Mouse (Mus musculus): ENCODE data around the gene Zfr2. TPM values are rescaled to one million over a fixed set of nuclear protein-coding genes. Genes with fewer than 3 reads are reported as not detected.

The Zfr2 gene
- polyA plus RNA-seq, 1 experiment from 2014 or later: 10.0 TPM

- Histone ChIP-seq H3K9me3 (no peaks in the 10 kb centered on the region), H3K4me2 (peak overlapping the region; percentile 62; the same call in 1 of the 2 replicates), H3K4me1 (peaks cover 28% of the 10 kb centered on the region), H3K27ac (no peak overlapping the region), H3K9ac (no peak overlapping the region; the same call in 1 of the 2 replicates), H3K27me3 (peaks cover 48% of the 10 kb centered on the region), H3K36me3 (replicated peaks) (no peaks in the 10 kb centered on the region), H3K4me3 (replicated peaks) (peak overlapping the region; percentile 46; the same call in 1 of the 2 replicates)
- 14% methylated on average over 17 of the region's 17 CpGs for WGBS
- no peak for ATAC-seq (ENCODE audit: low FRiP score)
Observed at GRCm38 (mm10) chr10:81284719-81285118, 51.8 kb downstream of the Zfr2 start.

- H3K27me3 ChIP-seq: peaks cover 54% of the 10 kb centered on the region
- no peaks in the 10 kb centered on the region for H3K36me3 ChIP-seq (replicated peaks)
- peaks cover 33% of the 10 kb centered on the region for H3K4me1 ChIP-seq
- H3K9ac ChIP-seq: peak overlapping the region; percentile 49
- H3K4me2 ChIP-seq: peak overlapping the region; percentile 62
- H3K27ac ChIP-seq: no peak overlapping the region
- H3K9me3 ChIP-seq: no peaks in the 10 kb centered on the region
- ATAC-seq (ENCODE audit: low FRiP score): peak; percentile 82
- WGBS: 2% methylated on average over 54 of the region's 54 CpGs
- peak overlapping the region; percentile 46 for H3K4me3 ChIP-seq (replicated peaks)
Observed at GRCm38 (mm10) chr10:81285694-81286450, 52.9 kb downstream of the Zfr2 start.

GRCm38 (mm10) chr10:81286586-81286985, 53.6 kb downstream of the Zfr2 start:
- H3K4me3 ChIP-seq (replicated peaks): peak overlapping the region; percentile 46; the same call in 1 of the 2 replicates
- no peak overlapping the region for H3K27ac ChIP-seq
- no peaks in the 10 kb centered on the region for H3K36me3 ChIP-seq (replicated peaks)
- WGBS: 55% methylated on average over 6 of the region's 6 CpGs
- no peak overlapping the region for H3K4me2 ChIP-seq
- H3K27me3 ChIP-seq: peaks cover 61% of the 10 kb centered on the region
- no peaks in the 10 kb centered on the region for H3K9me3 ChIP-seq
- ATAC-seq (ENCODE audit: low FRiP score): no peak
- no peak overlapping the region for H3K9ac ChIP-seq
- H3K4me1 ChIP-seq: peaks cover 38% of the 10 kb centered on the region

- Histone ChIP-seq H3K9me3 (no peaks in the 10 kb centered on the region), H3K4me2 (no peak overlapping the region), H3K9ac (no peak overlapping the region), H3K36me3 (replicated peaks) (no peaks in the 10 kb centered on the region), H3K4me1 (peaks cover 38% of the 10 kb centered on the region), H3K4me3 (replicated peaks) (no peak overlapping the region), H3K27me3 (peaks cover 61% of the 10 kb centered on the region), H3K27ac (no peak overlapping the region)
- 68% methylated on average over 8 of the region's 8 CpGs for WGBS
- ATAC-seq (ENCODE audit: low FRiP score): no peak
Observed at GRCm38 (mm10) chr10:81287513-81288157, 54.7 kb downstream of the Zfr2 start.

GRCm38 (mm10) chr10:81288601-81289000, 55.6 kb downstream of the Zfr2 start:
- no peaks in the 10 kb centered on the region for H3K9me3 ChIP-seq
- H3K9ac ChIP-seq: no peak overlapping the region
- H3K4me2 ChIP-seq: no peak overlapping the region
- 38% methylated on average over 6 of the region's 6 CpGs for WGBS
- H3K27ac ChIP-seq: no peak overlapping the region
- no peak for ATAC-seq (ENCODE audit: low FRiP score)
- H3K27me3 ChIP-seq: peaks cover 52% of the 10 kb centered on the region
- no peaks in the 10 kb centered on the region for H3K36me3 ChIP-seq (replicated peaks)
- H3K4me1 ChIP-seq: peaks cover 40% of the 10 kb centered on the region
- no peak overlapping the region for H3K4me3 ChIP-seq (replicated peaks)

GRCm38 (mm10) chr10:81289278-81289677, 56.3 kb downstream of the Zfr2 start:
- H3K27ac ChIP-seq: no peak overlapping the region
- WGBS: 4% methylated on average over 7 of the region's 7 CpGs
- peaks cover 45% of the 10 kb centered on the region for H3K27me3 ChIP-seq
- no peak overlapping the region for H3K4me2 ChIP-seq
- no peak for ATAC-seq (ENCODE audit: low FRiP score)
- H3K9ac ChIP-seq: no peak overlapping the region
- H3K9me3 ChIP-seq: no peaks in the 10 kb centered on the region
- H3K36me3 ChIP-seq (replicated peaks): no peaks in the 10 kb centered on the region
- H3K4me1 ChIP-seq: peaks cover 46% of the 10 kb centered on the region
- H3K4me3 ChIP-seq (replicated peaks): no peak overlapping the region

GRCm38 (mm10) chr10:81289811-81290210, 56.9 kb downstream of the Zfr2 start:
- no peak overlapping the region for H3K4me2 ChIP-seq
- H3K9ac ChIP-seq: no peak overlapping the region
- WGBS: 70% methylated on average over 14 of the region's 14 CpGs

GRCm38 (mm10) chr10:81290698-81291460, 57.9 kb downstream of the Zfr2 start:
- Histone ChIP-seq H3K9me3 (no peaks in the 10 kb centered on the region), H3K36me3 (replicated peaks) (peaks cover 6% of the 10 kb centered on the region; the same call in 1 of the 2 replicates), H3K4me3 (replicated peaks) (0 out of 2 replicates have a peak overlapping the region, but pooled peaks have one; percentile 0), H3K4me1 (peaks cover 48% of the 10 kb centered on the region), H3K4me2 (peak overlapping the region; percentile 6; the same call in 1 of the 2 replicates), H3K9ac (no peak overlapping the region), H3K27me3 (peaks cover 32% of the 10 kb centered on the region), H3K27ac (no peak overlapping the region)
- ATAC-seq (ENCODE audit: low FRiP score): no peak
- WGBS: 12% methylated on average over 24 of the region's 24 CpGs

More at GRCm38 (mm10) chr10:81289811-81290210, 56.9 kb downstream of the Zfr2 start:
- Histone ChIP-seq H3K4me3 (replicated peaks) (no peak overlapping the region), H3K4me1 (peaks cover 47% of the 10 kb centered on the region), H3K27me3 (peaks cover 40% of the 10 kb centered on the region), H3K27ac (no peak overlapping the region), H3K36me3 (replicated peaks) (no peaks in the 10 kb centered on the region), H3K9me3 (no peaks in the 10 kb centered on the region)
- ATAC-seq (ENCODE audit: low FRiP score): no peak

GRCm38 (mm10) chr10:81291511-81292104, 58.7 kb downstream of the Zfr2 start, which contains the start of gene Tjp3:
Gene Tjp3 (minus strand): TSS chr10:81291581.
- no peak within 1 kb of the TSS for H3K27ac ChIP-seq
- peaks cover 44% of the 10 kb centered on the region for H3K4me1 ChIP-seq
- no peaks in the 10 kb centered on the region for H3K9me3 ChIP-seq
- WGBS: 73% methylated on average over 9 of the region's 9 CpGs
- H3K4me2 ChIP-seq: peak within 1 kb of the TSS; percentile 6; the same call in 1 of the 2 replicates
- H3K36me3 ChIP-seq (replicated peaks): peaks cover 12% of the 10 kb centered on the region; the same call in 1 of the 2 replicates
- H3K9ac ChIP-seq: no peak within 1 kb of the TSS
- H3K27me3 ChIP-seq: peaks cover 32% of the 10 kb centered on the region
- no peak for ATAC-seq (ENCODE audit: low FRiP score)
- H3K4me3 ChIP-seq (replicated peaks): peak within 1 kb of the TSS; percentile 87; the same call in 1 of the 2 replicates

GRCm38 (mm10) chr10:81292554-81293333, 59.8 kb downstream of the Zfr2 start, which contains the start of gene Pip5k1c:
Gene Pip5k1c (plus strand): TSS chr10:81292963.
- peak; percentile 95 for ATAC-seq (ENCODE audit: low FRiP score)
- H3K4me1 ChIP-seq: peaks cover 44% of the 10 kb centered on the region
- under 1% methylated on average over 74 of the region's 80 CpGs for WGBS

More at GRCm38 (mm10) chr10:81292554-81293333, 59.8 kb downstream of the Zfr2 start, which contains the start of gene Pip5k1c:
- peaks cover 31% of the 10 kb centered on the region for H3K27me3 ChIP-seq
- no peaks in the 10 kb centered on the region for H3K9me3 ChIP-seq
- peak within 1 kb of the TSS; percentile 91 for H3K27ac ChIP-seq
- peaks cover 12% of the 10 kb centered on the region; the same call in 1 of the 2 replicates for H3K36me3 ChIP-seq (replicated peaks)
- peak within 1 kb of the TSS; percentile 82 for H3K9ac ChIP-seq
- H3K4me3 ChIP-seq (replicated peaks): peak within 1 kb of the TSS; percentile 87
- H3K4me2 ChIP-seq: peak within 1 kb of the TSS; percentile 98

Data from forebrain, embryonic 12.5 days (tissue).